Mouse (Mus musculus) hindbrain, embryonic 11.5 days (tissue): Measurements from ENCODE around the gene 3110082I17Rik. TPM values are rescaled to one million over a fixed set of nuclear protein-coding genes. Genes with fewer than 3 reads are reported as not detected.

ENCODE experiments used
- ATAC-seq: fragments of 200-750 bp; cut with Nextera tagmentation; 2 replicates; pipeline ENCODE4 v1.8.0; 2017; ENCODE audit warnings: mild to moderate bottlenecking, moderate TSS enrichment, moderate library complexity; ENCODE audit not compliant: low FRiP score
- DNase-seq: peaks from one replicate; pipeline ENCODE4 v3.0.0-alpha.2; 2015; ENCODE audit warnings: low spot score
- H3K27ac ChIP-seq: fragments of 300-500 bp; sonication (generic); 2 replicates; pipeline ENCODE4 v1.5.1; 2014; ENCODE audit warnings: mild to moderate bottlenecking, low read depth, low read length
- H3K27me3 ChIP-seq: fragments of 300-500 bp; sonication (generic); 2 replicates; pipeline ENCODE4 v1.6.1; 2014; ENCODE audit warnings: mild to moderate bottlenecking, low read length, moderate library complexity, mixed read lengths; ENCODE audit not compliant: control insufficient read depth, insufficient read depth
- H3K36me3 ChIP-seq: fragments of 300-500 bp; sonication (generic); 2 replicates; pipeline ENCODE4 v1.6.1; 2014; ENCODE audit warnings: mild to moderate bottlenecking, low read length, moderate library complexity, mixed read lengths; ENCODE audit not compliant: control insufficient read depth, insufficient read depth
- H3K4me1 ChIP-seq: fragments of 300-500 bp; sonication (generic); replicated peaks from 2 replicates; pipeline ENCODE4 v1.6.1; 2014; ENCODE audit warnings: low read length, mixed read lengths; ENCODE audit not compliant: control insufficient read depth, insufficient read depth
- H3K4me2 ChIP-seq: fragments of 300-500 bp; sonication (generic); replicated peaks from 2 replicates; pipeline ENCODE4 v1.6.1; 2014; ENCODE audit warnings: mild to moderate bottlenecking, low read depth, low read length
- H3K4me3 ChIP-seq: fragments of 300-500 bp; sonication (generic); 2 replicates; pipeline ENCODE4 v1.5.1; 2014; ENCODE audit warnings: low read depth, low read length
- H3K9ac ChIP-seq: fragments of 300-500 bp; sonication (generic); 2 replicates; pipeline ENCODE4 v1.6.1; 2014; ENCODE audit warnings: low read depth, low read length
- H3K9me3 ChIP-seq: fragments of 300-500 bp; sonication (generic); 2 replicates; pipeline ENCODE4 v1.6.1; 2016; ENCODE audit warnings: low read length; ENCODE audit not compliant: control insufficient read depth
- WGBS: fragments of 180-500 bp; shearing (Covaris S2); extraction: QIAGEN DNeasy Blood & Tissue Kit; methylation state at CpG from one replicate; pipeline ENCODE4 v1.1.7; 2014; 5-methylcytosine and 5-hydroxymethylcytosine counted together
- microRNA counts: library from miRNA; unstranded; fragments of <30 nt; microRNA quantifications from one replicate; lab custom pipeline; 2015
- polyA plus RNA-seq: library from polyadenylated mRNA; unstranded; fragments of >200 nt; fragmentation: Nextera tagmentation; extraction: Ambion mirVana; gene quantifications from 2 replicates; pipeline ENCODE4 v1.2.1, GENCODE M21; 2014

Gene 3110082I17Rik
- polyA plus RNA-seq, 1 experiment from 2014 or later = 29.2 TPM

GRCm38 (mm10) chr5:139316982-139317675 is 143.2 kb downstream of the 3110082I17Rik start:
- Histone ChIP-seq H3K27ac (no peak overlapping the region), H3K9me3 (no peaks in the 10 kb centered on the region), H3K4me2 (no peak overlapping the region), H3K4me1 (no peaks in the 10 kb centered on the region), H3K27me3 (no peaks in the 10 kb centered on the region), H3K36me3 (no peaks in the 10 kb centered on the region), H3K4me3 (no peak overlapping the region), H3K9ac (no peak overlapping the region)
- no peak for ATAC-seq
- 84% methylated on average over 6 of the region's 6 CpGs for WGBS
- DNase-seq = no peak

GRCm38 (mm10) chr5:139314941-139315642 is 145.2 kb downstream of the 3110082I17Rik start:
- Histone ChIP-seq H3K36me3 (no peaks in the 10 kb centered on the region), H3K9me3 (no peaks in the 10 kb centered on the region), H3K4me3 (no peak overlapping the region), H3K4me2 (no peak overlapping the region), H3K27me3 (no peaks in the 10 kb centered on the region), H3K27ac (no peak overlapping the region), H3K9ac (no peak overlapping the region), H3K4me1 (no peaks in the 10 kb centered on the region)
- 86% methylated on average over 12 of the region's 12 CpGs for WGBS
- no peak for ATAC-seq
- no peak for DNase-seq

GRCm38 (mm10) chr5:139313536-139313935 is 146.8 kb downstream of the 3110082I17Rik start:
- Histone ChIP-seq H3K9me3 (no peaks in the 10 kb centered on the region), H3K9ac (no peak overlapping the region), H3K4me1 (no peaks in the 10 kb centered on the region), H3K4me2 (no peak overlapping the region), H3K36me3 (no peaks in the 10 kb centered on the region), H3K27me3 (no peaks in the 10 kb centered on the region), H3K4me3 (no peak overlapping the region), H3K27ac (no peak overlapping the region)
- 84% methylated on average over 9 of the region's 9 CpGs for WGBS
- ATAC-seq = no peak
- no peak for DNase-seq

- Histone ChIP-seq H3K27ac (no peak overlapping the region), H3K9me3 (no peaks in the 10 kb centered on the region), H3K36me3 (no peaks in the 10 kb centered on the region), H3K4me1 (no peaks in the 10 kb centered on the region), H3K9ac (no peak overlapping the region), H3K4me3 (no peak overlapping the region), H3K27me3 (no peaks in the 10 kb centered on the region), H3K4me2 (no peak overlapping the region)
- WGBS = 90% methylated on average over 9 of the region's 9 CpGs
- DNase-seq = no peak
- ATAC-seq = no peak
Measured at GRCm38 (mm10) chr5:139311822-139312221, 148.5 kb downstream of the 3110082I17Rik start.

- no peaks in the 10 kb centered on the region for H3K27me3 ChIP-seq
- DNase-seq = no peak
- WGBS = 94% methylated on average over 4 of the region's 4 CpGs
Measured at GRCm38 (mm10) chr5:139310477-139310876, 149.8 kb downstream of the 3110082I17Rik start.

GRCm38 (mm10) chr5:139309946-139310345 is 150.4 kb downstream of the 3110082I17Rik start:
- Histone ChIP-seq H3K4me2 (no peak overlapping the region), H3K36me3 (no peaks in the 10 kb centered on the region), H3K4me3 (no peak overlapping the region), H3K9me3 (no peaks in the 10 kb centered on the region), H3K4me1 (no peaks in the 10 kb centered on the region), H3K9ac (no peak overlapping the region), H3K27me3 (no peaks in the 10 kb centered on the region), H3K27ac (no peak overlapping the region)
- WGBS = 73% methylated on average over 3 of the region's 3 CpGs
- no peak for ATAC-seq
- no peak for DNase-seq

More at GRCm38 (mm10) chr5:139310477-139310876, 149.8 kb downstream of the 3110082I17Rik start:
- ATAC-seq = no peak
- H3K4me2 ChIP-seq = no peak overlapping the region
- no peak overlapping the region for H3K9ac ChIP-seq
- no peak overlapping the region for H3K4me3 ChIP-seq
- no peaks in the 10 kb centered on the region for H3K36me3 ChIP-seq
- H3K27ac ChIP-seq = no peak overlapping the region
- H3K4me1 ChIP-seq = no peaks in the 10 kb centered on the region
- H3K9me3 ChIP-seq = no peaks in the 10 kb centered on the region

MicroRNAs within 50 kb of the gene (microRNA counts, 519-probe panel; counts per million panel counts)
- microRNA mmu-miR-339-3p (lab: Ali Mortazavi, UCI) (not detected), microRNA mmu-miR-339-5p (lab: Ali Mortazavi, UCI) (not detected)

Other genes starting within 250 kb of the 3110082I17Rik start
- gene Get4, start 208.2 kb downstream of the 3110082I17Rik start, polyA plus RNA-seq = 112 and 121 TPM in 2 replicates
- gene Adap1, start 134.9 kb downstream of the 3110082I17Rik start, polyA plus RNA-seq = 2.1 and 4.0 TPM in 2 replicates
- 127 and 129 TPM in 2 replicates for gene Cox19, start 109.1 kb downstream of the 3110082I17Rik start, polyA plus RNA-seq
- gene Cyp2w1, start 107.9 kb downstream of the 3110082I17Rik start, polyA plus RNA-seq = not detected in 2 replicates
- 1.8 TPM in 2 replicates for gene Gpr146, start 82.8 kb downstream of the 3110082I17Rik start, polyA plus RNA-seq
- 0.11 and 0.32 TPM in 2 replicates for gene C130050O18Rik, start 55.2 kb downstream of the 3110082I17Rik start, polyA plus RNA-seq
- gene Gper1, start 37.4 kb downstream of the 3110082I17Rik start, polyA plus RNA-seq = 2.0 and 2.4 TPM in 2 replicates
- gene Zfand2a, start 24.0 kb upstream of the 3110082I17Rik start, polyA plus RNA-seq = 6.7 and 8.4 TPM in 2 replicates
- gene Uncx, start 83.0 kb upstream of the 3110082I17Rik start, polyA plus RNA-seq = 57.9 and 66.8 TPM in 2 replicates